Mouse (Mus musculus): ENCODE measurements around the gene Fcgr1. TPM values are rescaled to one million over a fixed set of nuclear protein-coding genes. Genes with fewer than 3 reads are reported as not detected.
"Not testable (repeated sequence)": the region's sequence is repeated elsewhere in the genome, so short reads cannot be mapped to it uniquely, and the experiment has no call there.

Fcgr1 gene
- polyA plus RNA-seq, 1 experiment = 6.2 TPM

DNA sequence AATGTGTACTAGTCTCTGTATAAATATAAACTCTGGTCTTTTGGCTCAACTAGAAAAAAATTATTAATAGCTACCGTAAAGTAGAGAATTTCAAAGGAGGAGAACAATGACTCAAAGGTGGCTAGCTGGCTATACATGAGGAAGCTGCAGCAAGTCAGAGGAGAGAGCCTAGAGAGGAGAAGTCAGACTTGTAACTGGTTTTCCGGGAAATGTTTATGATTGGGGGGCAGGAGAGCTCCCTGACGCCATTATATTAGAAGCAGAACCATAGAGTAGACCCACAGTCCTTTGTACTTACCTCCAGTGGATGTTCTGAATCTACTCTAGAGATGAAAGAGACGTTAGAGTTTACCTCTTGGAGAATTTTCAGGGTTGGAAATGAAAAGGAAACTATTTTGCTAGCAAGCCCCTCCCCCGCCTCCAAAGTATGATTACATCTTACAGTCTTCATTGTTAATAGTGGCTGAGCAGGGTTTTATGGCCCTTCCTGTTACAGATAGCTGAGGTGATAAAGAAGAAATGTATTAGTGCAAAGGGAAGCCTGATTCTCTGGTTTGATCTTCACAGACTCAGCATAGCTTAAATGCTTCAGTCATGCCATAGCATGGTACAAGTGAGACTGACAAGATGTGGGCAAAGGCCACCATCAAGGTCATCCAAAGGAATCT lies 37.7 kb downstream of the Fcgr1 start:
- no peak overlapping the region for H3K4me3 ChIP-seq (replicated peaks; ENCODE audit: control insufficient read depth, low read depth, low read length)
- WGBS = 46% methylated on average over 5 of the region's 5 CpGs
- H3K4me1 ChIP-seq (ENCODE audit: control insufficient read depth, insufficient read depth, low read length) = peaks cover under 1% of the 10 kb centered on the region; the same call in 1 of the 2 replicates
- no peak overlapping the region for H3K27ac ChIP-seq (ENCODE audit: control insufficient read depth, insufficient read depth, low read depth, low read length, poor library complexity)
- TF ChIP-seq CTCF (IDR thresholded peaks at IDR 0.05; ENCODE audit: control insufficient read depth, insufficient read depth, low read length) (no peak), POLR2A (IDR thresholded peaks at IDR 0.05; ENCODE audit: borderline replicate concordance, control insufficient read depth, low read depth, low read length) (no peak)

DNA sequence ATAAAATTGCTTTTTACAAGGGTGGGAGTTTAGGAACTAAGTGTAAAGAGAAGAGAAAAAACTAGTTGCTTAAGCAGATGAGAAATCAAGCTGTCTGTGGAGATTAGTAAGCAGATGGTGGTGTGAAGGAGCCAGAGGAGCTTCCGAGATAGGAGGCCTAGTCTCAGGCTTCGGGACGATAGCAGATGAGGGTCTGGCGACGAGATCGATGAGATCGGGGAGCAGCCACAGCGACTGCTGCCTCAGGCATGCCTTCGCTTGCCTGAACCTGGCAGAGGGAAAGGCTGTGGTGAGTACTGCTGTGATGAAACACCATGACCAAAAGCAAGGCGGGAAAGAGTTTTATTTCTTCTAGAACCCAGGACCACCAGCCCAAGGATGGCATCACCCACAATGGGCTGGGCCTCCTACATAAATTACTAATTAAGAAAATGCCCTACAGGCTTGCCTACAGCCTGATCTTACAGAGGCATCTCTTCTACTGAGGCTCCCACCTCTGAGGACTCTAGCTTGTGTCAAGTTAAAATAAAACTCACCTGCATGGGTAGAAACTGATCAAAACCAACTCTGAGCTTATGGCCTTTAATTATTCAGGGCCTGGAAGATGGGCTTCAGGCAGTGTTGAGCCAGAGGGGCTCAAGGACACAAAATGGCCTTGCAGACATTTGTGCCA lies 39.0 kb downstream of the Fcgr1 start:
- Histone ChIP-seq H3K4me3 (replicated peaks; ENCODE audit: control insufficient read depth, low read depth, low read length) (no peak overlapping the region), H3K4me1 (ENCODE audit: control insufficient read depth, insufficient read depth, low read length) (peaks cover 1% of the 10 kb centered on the region; the same call in 1 of the 2 replicates)
- WGBS = 61% methylated on average over 10 of the region's 10 CpGs

DNA sequence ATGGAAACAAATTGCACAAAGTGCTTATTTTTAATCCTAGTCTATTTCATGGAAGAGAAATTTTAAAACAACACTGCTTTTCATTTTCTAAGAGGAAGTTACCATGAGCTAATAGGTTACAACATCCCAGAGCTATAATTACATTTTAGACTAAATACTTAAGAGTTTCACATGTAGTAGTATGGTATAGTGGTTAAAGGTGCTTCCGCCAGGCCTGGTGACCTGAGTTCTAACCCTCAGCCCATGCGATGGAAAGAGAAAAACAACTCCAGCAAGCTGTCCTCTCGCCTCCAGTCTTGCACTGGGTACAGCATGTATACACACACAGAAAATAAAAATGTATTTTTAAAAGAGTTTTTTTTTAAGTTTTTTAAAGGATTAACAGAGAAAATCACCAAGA lies 42.0 kb downstream of the Fcgr1 start:
- Histone ChIP-seq H3K4me3 (replicated peaks; ENCODE audit: control insufficient read depth, low read depth, low read length) (no peak overlapping the region), H3K27ac (ENCODE audit: control insufficient read depth, insufficient read depth, low read depth, low read length, poor library complexity) (no peak overlapping the region; the same call in 1 of the 2 replicates), H3K4me1 (ENCODE audit: control insufficient read depth, insufficient read depth, low read length) (peaks cover 3% of the 10 kb centered on the region)
- TF ChIP-seq POLR2A (IDR thresholded peaks at IDR 0.05; ENCODE audit: borderline replicate concordance, control insufficient read depth, low read depth, low read length) (no peak), CTCF (IDR thresholded peaks at IDR 0.05; ENCODE audit: control insufficient read depth, insufficient read depth, low read length) (no peak)
- 37% methylated on average over 3 of the region's 3 CpGs for WGBS

More for the DNA sequence above, 39.0 kb downstream of the Fcgr1 start:
- H3K27ac ChIP-seq (ENCODE audit: control insufficient read depth, insufficient read depth, low read depth, low read length, poor library complexity) = peak overlapping the region; percentile 63
- TF ChIP-seq CTCF (IDR thresholded peaks at IDR 0.05; ENCODE audit: control insufficient read depth, insufficient read depth, low read length) (no peak), POLR2A (IDR thresholded peaks at IDR 0.05; ENCODE audit: borderline replicate concordance, control insufficient read depth, low read depth, low read length) (no peak)

DNA sequence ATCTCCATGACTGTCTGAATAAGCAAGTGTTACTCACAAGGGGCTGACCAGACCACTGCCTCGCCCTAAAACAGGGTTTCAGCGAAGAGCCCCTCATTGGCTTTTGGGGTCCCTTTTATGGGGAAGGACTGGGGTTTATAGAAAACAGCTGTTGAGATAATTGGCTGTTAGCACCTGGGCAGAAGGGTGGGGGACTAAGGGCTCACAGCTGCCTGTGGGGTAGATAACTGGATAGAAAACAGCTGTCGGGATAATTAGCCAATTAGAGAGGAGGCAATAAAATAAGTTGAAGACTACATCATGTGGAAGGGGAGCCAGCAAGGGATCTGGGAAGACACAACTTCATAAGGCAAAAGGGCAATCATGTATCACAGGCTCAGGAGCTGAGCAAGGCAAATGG lies 42.9 kb downstream of the Fcgr1 start:
- peaks cover 3% of the 10 kb centered on the region for H3K4me1 ChIP-seq (ENCODE audit: control insufficient read depth, insufficient read depth, low read length)
- WGBS = 77% methylated on average over 3 of the region's 3 CpGs
- no peak overlapping the region for H3K4me3 ChIP-seq (replicated peaks; ENCODE audit: control insufficient read depth, low read depth, low read length)
- TF ChIP-seq CTCF (IDR thresholded peaks at IDR 0.05; ENCODE audit: control insufficient read depth, insufficient read depth, low read length) (no peak), POLR2A (IDR thresholded peaks at IDR 0.05; ENCODE audit: borderline replicate concordance, control insufficient read depth, low read depth, low read length) (no peak)
- peak overlapping the region; percentile 40; the same call in 1 of the 2 replicates for H3K27ac ChIP-seq (ENCODE audit: control insufficient read depth, insufficient read depth, low read depth, low read length, poor library complexity)

DNA sequence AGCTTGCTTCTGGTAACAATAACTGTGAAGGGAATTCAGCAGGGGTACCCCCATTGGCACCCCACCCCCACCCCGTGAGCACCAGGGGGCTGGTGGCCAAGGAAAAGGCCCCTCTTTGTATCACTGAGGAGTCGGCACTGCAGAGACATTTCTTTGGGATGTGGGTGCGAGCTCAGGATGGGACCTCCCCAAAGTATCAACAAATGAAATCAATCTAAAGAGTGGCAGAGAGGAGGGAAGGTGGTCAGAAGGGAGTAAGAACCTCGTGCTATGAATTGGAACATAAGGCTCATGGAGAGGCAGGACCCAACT lies 44.8 kb downstream of the Fcgr1 start:
- peak overlapping the region; percentile 12 for H3K4me3 ChIP-seq (replicated peaks; ENCODE audit: control insufficient read depth, low read depth, low read length)
- H3K27ac ChIP-seq (ENCODE audit: control insufficient read depth, insufficient read depth, low read depth, low read length, poor library complexity) = peak overlapping the region; percentile 69; the same call in 1 of the 2 replicates
- no peak for TF ChIP-seq CTCF (IDR thresholded peaks at IDR 0.05; ENCODE audit: control insufficient read depth, insufficient read depth, low read length)
- TF ChIP-seq POLR2A (IDR thresholded peaks at IDR 0.05; ENCODE audit: borderline replicate concordance, control insufficient read depth, low read depth, low read length) = no peak
- WGBS = 86% methylated on average over 4 of the region's 4 CpGs
- H3K4me1 ChIP-seq (ENCODE audit: control insufficient read depth, insufficient read depth, low read length) = peaks cover 4% of the 10 kb centered on the region

DNA sequence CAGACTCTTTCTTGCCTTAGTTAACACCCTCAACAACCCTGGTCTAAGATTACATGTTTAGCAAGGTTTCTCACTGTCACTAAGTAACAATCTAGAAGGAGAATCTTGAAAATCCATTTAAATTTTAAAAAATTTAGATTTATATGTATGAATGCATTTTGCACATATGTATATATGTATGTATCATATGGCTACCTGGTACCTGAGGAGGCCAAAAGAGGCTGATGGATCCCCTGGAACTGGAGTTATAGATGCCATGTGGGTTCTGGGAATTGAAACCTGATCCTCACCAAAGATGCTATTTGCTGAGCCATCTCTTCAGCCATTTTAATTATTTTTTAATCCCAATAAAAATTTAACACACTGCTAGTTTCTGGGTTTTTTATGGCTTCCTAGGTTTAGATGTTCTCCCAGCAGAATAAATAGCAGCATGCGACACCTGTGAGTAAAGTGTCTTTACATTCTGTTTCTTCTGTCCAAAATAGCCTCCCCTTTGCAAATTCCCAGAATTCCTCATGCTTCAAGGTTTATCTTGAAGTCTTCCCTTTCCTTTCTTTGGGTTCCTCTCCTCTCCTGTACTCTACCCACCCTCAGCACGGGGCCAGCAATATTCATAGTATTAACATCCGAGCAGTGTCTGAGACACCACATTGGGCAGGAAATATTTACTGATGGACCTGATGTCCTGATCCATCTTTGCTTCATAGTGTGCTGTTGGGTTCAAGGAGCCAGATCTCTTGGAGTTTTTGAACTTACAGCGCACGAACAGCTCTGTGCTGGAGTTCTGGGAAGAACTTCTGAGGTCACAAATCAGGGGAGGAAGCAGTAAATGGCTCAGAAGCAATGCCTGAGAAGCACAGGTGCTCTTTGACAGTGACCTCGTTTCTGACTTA lies 45.4 kb downstream of the Fcgr1 start:
- WGBS = 65% methylated on average over 6 of the region's 6 CpGs
- H3K4me1 ChIP-seq (ENCODE audit: control insufficient read depth, insufficient read depth, low read length) = peaks cover 7% of the 10 kb centered on the region

DNA sequence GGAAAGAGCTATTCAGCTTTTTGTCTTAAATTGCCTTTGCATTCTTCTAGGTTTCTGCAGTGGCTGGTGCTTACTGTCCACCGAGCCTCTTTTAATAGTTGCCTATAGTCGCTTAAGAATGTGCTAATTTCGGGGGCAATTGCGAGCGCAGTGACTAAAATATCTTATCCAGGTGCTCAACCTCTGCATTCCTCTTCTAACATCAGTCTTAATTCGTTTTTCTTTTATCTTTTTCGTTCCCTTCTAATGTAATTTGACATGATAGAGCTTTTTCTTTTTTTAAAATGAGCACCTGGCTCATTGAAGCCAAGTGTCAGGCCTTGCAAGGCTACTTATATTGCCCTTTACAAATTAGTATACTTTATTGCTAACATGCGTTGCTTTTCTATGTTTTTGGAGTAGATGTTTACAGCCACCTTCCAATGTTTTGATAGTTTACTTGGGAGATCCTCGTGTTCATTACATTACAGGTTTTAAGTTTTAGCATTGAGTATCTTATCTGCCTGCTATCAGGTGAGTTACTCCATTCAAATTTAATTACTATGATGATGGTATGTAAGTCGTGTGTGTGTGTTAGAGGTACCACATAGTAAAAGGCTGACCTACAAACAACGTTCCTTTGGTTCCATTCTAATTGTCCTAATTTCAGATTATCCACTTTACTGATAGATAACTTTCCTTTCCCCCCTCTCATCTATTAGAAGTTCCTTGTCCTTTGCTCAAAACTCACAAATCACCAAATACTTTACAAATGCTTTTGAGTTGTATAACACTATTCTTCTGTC lies 46.2 kb downstream of the Fcgr1 start:
- Histone ChIP-seq H3K4me1 (ENCODE audit: control insufficient read depth, insufficient read depth, low read length) (peaks cover 7% of the 10 kb centered on the region), H3K4me3 (replicated peaks; ENCODE audit: control insufficient read depth, low read depth, low read length) (peak overlapping the region; percentile 60), H3K27ac (ENCODE audit: control insufficient read depth, insufficient read depth, low read depth, low read length, poor library complexity) (peak overlapping the region; percentile 88)
- no peak for TF ChIP-seq CTCF (IDR thresholded peaks at IDR 0.05; ENCODE audit: control insufficient read depth, insufficient read depth, low read length)
- no peak for TF ChIP-seq POLR2A (IDR thresholded peaks at IDR 0.05; ENCODE audit: borderline replicate concordance, control insufficient read depth, low read depth, low read length)
- 15% methylated on average over 11 of the region's 11 CpGs for WGBS

More for the DNA sequence above, 45.4 kb downstream of the Fcgr1 start:
- peak overlapping the region; percentile 69 for H3K27ac ChIP-seq (ENCODE audit: control insufficient read depth, insufficient read depth, low read depth, low read length, poor library complexity)
- peak overlapping the region; percentile 50 for H3K4me3 ChIP-seq (replicated peaks; ENCODE audit: control insufficient read depth, low read depth, low read length)
- TF ChIP-seq POLR2A (IDR thresholded peaks at IDR 0.05; ENCODE audit: borderline replicate concordance, control insufficient read depth, low read depth, low read length) (no peak), CTCF (IDR thresholded peaks at IDR 0.05; ENCODE audit: control insufficient read depth, insufficient read depth, low read length) (no peak)

DNA sequence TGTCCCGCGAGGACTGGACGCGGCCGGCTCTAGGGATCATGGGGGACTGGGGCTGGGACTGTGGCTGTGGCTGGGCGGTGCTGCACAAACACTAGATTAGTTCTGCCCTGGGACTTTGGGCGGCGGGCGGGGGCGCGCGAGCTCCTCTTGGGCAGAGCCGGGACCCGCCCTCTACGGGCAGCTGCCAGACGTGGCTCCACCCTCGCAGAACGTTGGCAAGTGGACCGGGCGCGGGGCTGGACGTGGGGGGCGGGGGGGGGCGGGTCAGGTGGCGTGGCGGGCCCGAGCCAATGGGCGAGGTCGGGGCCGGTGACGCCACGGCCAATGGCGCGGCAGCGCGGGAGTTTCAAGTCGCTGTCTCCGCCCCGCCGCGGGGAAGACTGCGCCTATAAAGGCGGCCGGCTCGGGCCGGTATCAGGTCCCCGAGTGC lies 47.3 kb downstream of the Fcgr1 start, which contains the start of gene Hist2h3c1:
Hist2h3c1 (plus strand) TSS at position 259 of the 430 bp plus-strand sequence.
- not testable (repeated sequence) for H3K4me1 ChIP-seq (ENCODE audit: control insufficient read depth, insufficient read depth, low read length)
- peak within 1 kb of the TSS; percentile 60 for H3K4me3 ChIP-seq (replicated peaks; ENCODE audit: control insufficient read depth, low read depth, low read length)
- peak within 1 kb of the TSS; percentile 88 for H3K27ac ChIP-seq (ENCODE audit: control insufficient read depth, insufficient read depth, low read depth, low read length, poor library complexity)
- 0% methylated on average over 9 of the region's 47 CpGs for WGBS

Data from bone marrow, adult 2 months (tissue).